Mouse (Mus musculus) kidney, adult 11 months (tissue): ENCODE data around the gene Tmc6.
A peak's percentile ranks its signal among the peaks of the same experiment; 100 is the strongest.

Experiments used
- DNase-seq: peaks from one replicate; pipeline ENCODE4 v3.0.0; 2022

Tmc6 gene

DNA sequence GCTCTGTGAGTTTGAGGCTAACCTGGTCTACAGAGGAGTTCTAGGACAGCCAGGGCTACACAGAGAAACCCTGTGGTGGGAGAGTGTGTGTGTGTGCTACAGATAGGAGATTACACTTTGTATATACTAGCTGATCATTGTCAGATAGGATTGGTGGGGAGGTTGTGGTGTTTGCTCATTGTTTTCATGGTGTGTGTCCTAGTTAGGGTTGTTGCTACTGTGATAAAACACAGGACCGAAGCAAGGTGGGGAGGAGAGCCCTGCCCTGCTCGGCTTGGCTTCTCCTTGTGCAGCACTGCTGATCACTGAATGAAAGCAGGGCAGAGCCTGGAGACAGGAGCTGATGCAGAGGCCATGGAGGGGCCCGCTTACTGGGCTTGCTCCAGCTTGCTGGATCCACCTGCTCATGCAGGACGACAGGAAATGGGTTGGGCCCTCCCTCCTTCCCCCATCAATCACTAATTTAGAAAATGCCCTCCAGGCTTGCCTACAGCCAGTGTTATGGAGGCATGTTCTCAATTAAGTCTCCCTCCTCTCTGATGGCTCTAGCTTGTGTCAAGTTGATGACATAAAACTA is 38.5 kb downstream of the Tmc6 start:
- no peak for DNase-seq

DNA sequence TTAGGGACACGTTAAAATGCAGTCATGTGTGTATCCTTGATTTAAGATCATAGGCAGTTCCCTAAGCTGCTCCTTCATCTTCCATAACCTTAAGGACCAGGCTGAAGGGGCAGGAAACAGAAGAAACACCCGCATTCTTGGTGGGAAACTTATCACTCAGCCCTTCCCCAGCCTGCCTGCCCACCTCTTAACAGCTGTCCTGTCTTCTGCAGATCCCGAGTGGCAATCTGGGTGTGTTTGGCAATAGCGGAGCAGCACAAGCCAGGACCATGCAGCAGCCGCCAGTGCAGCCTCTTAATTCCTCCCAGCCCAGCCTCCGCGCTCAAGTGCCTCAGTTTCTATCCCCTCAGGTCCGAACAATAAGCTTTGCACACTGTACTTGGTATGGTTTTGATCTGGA is 39.3 kb downstream of the Tmc6 start:
- DNase-seq = no peak

DNA sequence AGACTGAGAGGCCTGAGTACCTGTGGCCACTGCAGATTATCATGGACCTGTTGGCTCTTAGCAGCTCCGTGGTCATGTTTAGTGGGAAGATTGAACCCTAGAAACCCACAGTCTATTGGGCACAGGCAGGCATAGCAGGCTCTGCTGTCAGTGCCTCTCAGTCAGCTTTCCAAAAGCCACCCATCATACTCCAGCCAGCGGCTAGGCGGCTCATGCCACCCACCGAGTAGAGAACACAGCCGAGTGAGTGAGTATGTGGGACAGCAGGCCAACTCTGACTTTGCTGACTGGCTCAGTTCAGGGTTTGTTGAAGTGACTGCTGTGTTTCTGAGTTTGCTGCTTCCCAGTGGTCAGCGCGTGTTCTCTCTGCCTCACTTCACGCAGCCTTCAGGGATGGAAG is 39.8 kb downstream of the Tmc6 start:
- DNase-seq = no peak

DNA sequence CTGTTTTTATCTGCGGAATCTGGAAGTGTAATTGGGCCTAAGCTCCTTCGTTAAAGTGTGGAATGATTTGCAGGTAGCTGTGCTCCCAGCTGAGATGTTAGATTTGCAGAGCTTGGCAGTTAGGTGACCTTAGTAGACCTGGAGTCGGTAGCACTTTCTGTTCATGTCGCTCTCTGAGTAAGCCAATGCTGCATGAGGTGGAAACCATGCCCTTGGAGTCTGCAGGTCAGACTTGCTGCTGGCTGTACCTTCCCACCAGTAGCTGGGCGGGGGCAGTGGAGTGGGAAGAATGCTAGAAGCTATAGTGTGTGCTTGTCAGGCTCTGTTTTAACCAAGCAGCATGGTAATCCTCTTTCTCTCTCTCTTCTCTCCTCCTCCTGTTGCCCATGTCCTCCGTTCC is 40.9 kb downstream of the Tmc6 start:
- peak; percentile 54 for DNase-seq

DNA sequence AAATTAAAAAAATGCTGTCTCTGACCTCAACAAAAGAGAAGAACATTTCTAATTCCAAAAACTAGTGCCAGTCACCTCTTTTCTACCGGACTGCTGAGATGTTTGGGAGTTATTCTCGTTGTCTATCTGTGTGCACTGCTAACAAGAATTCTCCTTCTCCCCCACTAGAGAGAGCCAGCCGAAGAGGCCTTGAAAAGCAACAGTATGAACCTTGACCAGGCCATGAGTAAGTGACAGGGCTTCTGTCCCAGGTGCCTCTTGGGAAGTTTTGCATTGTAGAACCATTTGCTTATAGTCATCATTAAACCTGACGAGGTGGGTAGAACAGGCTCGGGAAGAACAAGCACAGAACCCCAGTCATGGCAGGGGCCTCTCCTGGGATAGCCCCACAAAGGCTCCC is 43.9 kb downstream of the Tmc6 start:
- DNase-seq = no peak

DNA sequence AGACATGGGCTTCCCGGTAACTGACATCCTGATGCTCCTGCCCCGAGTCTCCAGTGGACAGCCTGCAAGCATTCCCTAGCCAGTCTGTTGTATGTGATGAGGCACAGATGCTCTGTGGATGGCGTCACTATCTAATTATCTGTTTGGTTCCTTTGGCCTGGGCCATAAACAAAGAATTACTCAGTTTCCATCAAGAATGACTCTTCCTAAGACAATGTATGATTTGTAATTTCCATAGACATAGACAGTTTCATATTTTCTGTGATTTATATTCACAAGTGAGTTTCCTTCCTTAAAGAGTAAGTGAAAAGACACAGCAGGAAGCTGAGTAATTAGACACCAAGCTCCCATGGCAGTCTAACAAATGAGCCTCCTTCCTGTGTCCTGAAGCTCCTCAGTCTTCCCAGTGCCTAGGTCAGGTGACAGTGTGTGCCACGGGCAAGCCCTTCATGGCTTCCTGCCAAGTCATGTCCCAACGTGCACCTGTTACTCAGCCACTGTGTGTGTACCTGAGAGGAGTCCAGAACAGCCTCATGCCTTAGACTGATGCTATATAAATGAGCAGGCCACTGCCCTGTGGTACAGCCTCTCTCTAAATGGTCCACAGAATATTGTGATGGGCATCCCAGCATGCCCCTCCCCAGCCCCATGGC is 45.8 kb downstream of the Tmc6 start:
- peak; percentile 58 for DNase-seq

DNA sequence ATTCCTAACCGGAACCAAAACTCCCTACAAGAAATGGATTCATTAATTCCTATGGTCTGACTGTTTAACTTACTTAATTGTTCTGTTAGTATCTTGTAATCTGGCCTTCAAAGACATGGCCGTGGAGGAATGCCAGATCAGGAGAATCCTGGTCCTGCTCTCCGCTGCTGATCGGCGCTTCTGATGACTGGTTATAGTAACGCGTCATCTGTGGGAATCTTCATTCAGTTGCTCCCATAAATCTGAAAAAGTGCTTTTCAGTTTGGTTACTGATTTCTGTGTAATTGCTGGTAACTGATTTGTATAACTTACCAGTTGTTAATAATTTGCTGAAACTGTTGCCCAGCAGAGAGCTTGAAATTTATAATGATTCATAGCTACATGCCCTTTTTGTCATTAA is 50.5 kb downstream of the Tmc6 start:
- DNase-seq = peak; percentile 39

DNA sequence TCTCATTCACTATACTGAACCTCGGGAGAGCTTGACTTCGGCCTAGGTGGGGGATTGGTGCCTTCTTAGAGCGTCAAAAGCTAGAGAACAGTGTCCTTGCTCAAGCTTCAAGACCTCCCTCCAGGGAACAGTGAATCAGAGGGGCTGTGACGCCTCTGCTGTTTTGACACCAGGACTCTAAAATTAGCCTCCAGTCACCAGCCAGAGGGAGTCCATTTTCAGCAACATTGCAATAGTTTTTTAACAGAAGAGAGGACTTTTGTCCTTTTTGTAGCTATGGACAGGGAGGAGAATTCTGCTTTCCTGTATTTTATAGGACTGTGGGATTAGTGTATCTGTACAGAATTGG is 51.5 kb downstream of the Tmc6 start:
- DNase-seq = no peak

DNA sequence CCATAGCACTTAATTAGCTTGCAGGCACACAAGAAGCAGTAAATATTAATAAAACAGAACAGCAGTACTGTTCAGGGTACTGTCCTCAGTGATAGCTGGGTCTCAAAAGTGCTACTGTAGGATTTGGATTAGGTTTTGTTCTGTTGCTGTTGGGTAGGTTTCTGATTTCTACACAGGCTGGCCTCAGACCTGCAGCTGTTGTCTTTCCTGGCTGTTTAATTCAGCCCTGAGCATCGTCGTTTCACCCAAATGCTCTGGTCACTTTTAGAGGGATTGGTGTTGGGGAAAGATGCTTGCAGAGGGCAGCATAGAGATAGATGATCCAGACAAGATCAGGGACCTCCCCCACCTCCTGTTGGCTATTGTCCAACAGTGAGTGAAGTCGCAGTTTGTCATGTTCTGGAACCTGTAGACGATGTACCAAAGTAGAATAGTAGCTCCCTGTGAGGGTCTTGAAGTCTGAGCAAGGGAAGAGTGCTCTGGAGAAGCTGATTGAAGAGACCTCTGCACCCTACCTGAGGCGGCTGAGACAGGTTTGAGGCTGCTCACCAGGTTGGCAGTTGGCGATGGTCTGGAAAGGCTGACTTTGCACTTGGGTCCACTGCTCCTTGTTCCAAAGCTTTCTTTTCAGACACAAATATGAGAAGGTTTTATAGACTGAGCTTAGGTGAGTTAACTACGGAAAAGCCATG is 52.1 kb downstream of the Tmc6 start:
- peak; percentile 79 for DNase-seq

DNA sequence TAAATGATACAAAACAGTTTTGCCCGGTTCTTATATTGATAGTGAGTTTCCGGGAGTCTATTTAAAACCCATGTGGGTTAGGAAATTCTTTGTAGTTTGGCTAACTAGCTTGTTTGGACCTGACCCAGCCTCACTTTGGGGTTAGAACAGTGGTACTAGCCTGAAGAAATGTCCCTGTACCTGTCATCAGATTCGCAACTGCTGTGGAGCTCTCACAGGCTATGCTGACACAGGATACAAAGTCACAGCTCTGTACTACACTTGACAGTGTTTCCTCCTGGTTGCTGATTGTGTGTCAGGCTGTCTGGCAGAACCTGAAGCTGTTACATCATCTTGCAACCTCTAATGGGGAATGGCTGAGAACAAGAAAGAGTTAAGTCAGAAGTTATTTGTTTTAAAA is 52.7 kb downstream of the Tmc6 start:
- peak; percentile 15 for DNase-seq

DNA sequence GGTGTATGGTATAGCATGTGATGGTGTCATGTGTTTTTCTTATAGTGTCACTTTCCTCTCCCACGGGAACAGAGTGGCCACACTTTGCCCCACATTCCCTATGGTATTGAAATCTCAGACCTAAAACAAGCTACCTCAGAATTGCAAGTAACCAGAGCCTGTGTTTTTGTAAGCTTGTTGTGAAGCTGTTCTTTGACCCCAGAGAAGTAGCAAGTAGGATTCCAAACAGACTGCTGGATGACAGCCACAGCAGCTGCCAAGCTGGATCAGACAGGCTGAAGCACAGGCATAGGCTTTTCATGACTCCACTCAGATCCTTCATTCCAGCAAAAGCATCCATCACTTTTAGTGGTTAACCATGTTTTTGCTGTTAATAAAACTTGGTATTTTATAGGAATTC is 53.2 kb downstream of the Tmc6 start:
- DNase-seq = peak; percentile 84

DNA sequence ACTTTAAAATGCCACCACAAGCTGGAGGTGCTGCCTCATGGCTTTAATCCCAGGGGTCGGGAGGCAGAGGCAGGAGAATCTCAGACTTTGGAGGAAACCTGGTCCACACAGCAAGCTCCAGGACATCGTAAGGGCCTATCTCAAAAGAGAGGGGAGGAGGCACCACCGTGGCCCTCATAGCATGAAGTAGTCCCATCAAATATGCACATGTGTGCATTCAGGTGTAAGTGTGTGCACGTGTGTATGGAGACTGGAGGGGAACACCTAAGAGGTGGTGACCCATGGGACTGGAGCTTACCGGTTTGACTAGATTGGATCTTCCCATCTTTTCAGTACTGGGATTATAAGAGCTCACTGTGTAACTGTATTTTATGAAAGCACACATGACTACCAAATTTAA is 53.8 kb downstream of the Tmc6 start:
- DNase-seq = no peak

DNA sequence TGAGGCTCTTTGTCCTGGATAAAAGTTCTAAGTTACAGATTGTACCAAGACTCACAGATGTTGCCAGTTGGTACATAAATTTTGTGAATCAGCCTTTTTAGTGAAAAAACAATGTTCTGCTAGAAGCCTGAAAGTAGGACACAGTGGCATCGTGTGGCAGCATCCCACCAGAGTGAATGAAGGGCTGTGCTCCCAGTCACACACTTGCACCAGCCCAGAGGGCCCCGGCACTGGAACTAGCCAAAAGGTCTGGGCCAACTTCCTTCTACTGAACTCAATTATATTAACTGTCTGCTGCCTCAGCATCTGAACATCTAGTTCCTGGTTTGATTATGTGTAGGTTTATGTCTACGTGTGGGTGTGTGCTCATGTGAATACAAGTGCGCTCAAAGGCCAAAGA is 55.0 kb downstream of the Tmc6 start:
- DNase-seq = no peak

DNA sequence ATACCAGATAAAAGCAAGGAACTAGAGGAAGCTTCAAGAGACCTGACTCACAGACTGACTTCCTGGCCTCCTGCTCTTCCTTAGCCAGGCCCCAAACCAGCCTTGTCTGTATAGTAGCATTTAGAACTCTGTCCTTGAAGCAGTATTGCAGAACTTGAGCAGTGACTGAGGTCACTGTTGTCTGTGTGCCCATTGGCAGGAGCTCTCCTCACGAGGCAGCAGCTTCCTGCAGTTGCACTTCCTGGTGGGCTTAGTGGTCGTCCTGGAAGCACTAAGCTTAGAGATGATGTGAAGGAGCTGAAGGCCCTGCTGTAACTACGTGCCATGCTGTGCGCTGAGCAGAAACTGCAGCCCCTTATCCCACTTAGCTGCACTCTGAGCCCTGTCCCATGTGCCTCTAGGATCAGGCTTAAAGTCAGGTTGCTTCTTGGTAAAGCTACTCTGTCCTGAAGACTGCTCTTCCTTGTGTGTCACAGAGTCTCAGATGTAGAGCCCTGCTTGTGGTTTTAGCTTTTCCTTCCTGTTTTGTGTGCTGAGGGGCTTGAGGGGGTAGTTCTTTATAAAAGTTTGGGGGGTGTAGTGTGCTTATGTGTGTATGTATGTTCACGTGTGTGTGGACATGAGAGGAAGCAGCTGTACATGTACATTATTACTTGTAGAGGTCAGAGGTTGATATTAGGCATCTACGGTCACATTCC is 57.2 kb downstream of the Tmc6 start:
- DNase-seq = no peak

DNA sequence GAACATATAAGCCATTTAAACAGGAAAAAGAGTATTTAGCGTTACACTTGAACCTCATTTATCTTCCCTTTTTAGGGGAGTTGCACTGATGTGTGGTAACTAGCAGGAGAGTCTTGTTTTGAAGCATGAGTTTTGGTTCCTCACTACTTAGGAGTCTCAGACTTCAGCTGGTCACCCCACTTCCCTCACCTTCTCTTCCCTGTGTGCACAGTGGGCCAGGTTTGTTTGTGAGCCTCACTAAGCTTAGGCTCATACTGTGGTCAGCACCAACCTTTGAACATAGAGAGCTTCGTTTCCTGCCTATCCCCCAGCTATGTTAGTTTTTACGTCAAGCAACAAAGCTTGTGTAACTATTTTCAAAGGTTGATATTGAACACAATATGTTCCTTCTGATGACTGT is 63.2 kb downstream of the Tmc6 start:
- DNase-seq = no peak
